Mouse (Mus musculus): ENCODE data around the gene Cyp26b1.

Cyp26b1 gene

DNA sequence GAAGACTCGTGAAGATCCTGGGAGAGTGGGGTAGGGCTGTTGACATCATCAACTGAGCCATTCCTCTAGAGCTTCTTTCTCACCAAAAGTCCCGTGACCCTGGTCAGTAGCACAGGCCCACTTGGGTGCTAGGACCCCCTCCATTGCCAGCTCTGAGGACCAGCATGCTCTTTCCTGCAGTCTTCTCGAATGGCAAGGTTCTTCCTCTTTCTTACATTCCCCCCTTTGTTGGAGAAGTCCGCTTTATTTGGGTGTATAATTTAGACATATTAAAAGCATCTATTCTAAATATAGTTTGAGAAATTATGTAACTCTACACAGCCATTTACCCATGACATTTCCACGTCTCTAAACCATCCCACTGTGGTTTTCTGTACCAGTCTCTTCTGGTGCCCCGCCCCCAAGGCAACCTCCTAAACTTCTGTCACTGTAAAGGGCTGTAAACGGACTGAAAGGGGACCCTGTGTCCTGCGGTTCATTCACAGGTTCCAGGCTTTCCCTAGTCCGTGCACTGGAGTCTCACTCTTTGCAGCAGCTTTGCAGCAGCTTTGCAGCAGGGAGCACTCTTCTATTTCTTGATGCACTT lies 43.8 kb downstream of the Cyp26b1 start:
- DNase-seq (ENCODE audit: low read depth, low spot score) = no peak
- Histone ChIP-seq H3K27me3 (ENCODE audit: control insufficient read depth, insufficient read depth, low read length, poor library complexity, severe bottlenecking) (no peaks in the 10 kb centered on the region), H3K36me3 (ENCODE audit: control insufficient read depth, insufficient read depth, low read length, poor library complexity, severe bottlenecking) (no peaks in the 10 kb centered on the region)

DNA sequence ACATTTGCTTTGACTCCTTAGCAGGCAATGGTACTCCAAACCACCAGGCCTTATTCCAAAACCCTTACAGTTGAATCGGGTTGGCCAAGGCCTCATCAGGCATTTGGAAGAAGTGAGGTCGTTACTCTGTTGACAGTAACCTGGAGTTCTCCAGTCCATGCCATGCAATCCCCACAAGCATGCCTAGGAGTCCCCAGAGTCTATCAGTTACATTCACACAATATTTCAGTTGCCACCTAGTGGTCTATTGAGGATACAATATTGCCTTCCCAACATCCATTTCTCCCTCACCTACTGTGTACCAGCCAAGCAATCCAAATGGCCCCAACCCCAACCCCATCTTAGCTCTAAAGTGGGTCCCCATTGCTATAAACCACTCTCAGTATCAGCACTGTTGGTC lies 48.3 kb downstream of the Cyp26b1 start:
- DNase-seq (ENCODE audit: low read depth, low spot score) = no peak
- Histone ChIP-seq H3K36me3 (ENCODE audit: control insufficient read depth, insufficient read depth, low read length, poor library complexity, severe bottlenecking) (no peaks in the 10 kb centered on the region), H3K27me3 (ENCODE audit: control insufficient read depth, insufficient read depth, low read length, poor library complexity, severe bottlenecking) (no peaks in the 10 kb centered on the region)

DNA sequence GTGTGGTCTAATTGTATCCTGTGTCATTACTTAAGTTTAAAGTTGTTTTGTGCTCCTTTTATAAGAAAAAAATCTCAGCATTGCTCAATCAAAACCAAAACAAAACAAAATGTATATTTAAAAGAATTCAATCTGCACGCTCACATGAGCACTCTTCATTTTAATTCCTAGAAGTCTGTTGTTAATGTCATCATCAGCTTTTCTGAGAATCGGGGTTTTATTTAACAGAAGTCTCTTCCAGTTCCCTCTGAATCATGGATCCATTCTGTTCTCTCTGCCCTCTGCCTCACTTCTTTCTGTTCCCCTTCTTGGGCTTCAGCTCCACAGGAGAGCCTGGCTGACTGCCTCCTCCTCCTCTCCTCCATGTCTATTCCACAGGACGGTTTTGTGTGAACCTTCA lies 49.3 kb downstream of the Cyp26b1 start:
- H3K36me3 ChIP-seq (ENCODE audit: control insufficient read depth, insufficient read depth, low read length, poor library complexity, severe bottlenecking) = no peaks in the 10 kb centered on the region
- no peaks in the 10 kb centered on the region for H3K27me3 ChIP-seq (ENCODE audit: control insufficient read depth, insufficient read depth, low read length, poor library complexity, severe bottlenecking)
- DNase-seq (ENCODE audit: low read depth, low spot score) = no peak

DNA sequence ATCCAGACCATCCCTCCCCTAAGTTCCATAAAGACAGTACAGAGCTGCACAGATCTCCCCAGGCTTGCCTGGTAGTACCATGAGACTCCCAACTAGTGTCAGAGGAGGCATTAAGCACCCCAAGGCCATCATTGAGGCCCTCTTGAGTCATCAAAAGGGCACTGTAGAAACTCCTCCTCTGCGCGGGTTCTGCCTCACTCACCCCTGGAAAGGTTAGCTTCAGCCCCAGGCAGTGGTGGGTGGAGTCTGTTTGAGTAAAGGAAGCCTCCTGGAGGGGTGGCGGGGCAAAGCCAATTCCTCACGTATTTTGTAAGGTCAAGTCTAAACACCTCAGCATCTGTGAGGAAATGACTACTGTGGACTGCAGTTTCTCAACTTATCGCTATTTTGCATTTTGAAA lies 50.2 kb downstream of the Cyp26b1 start:
- Histone ChIP-seq H3K27me3 (ENCODE audit: control insufficient read depth, insufficient read depth, low read length, poor library complexity, severe bottlenecking) (no peaks in the 10 kb centered on the region), H3K36me3 (ENCODE audit: control insufficient read depth, insufficient read depth, low read length, poor library complexity, severe bottlenecking) (no peaks in the 10 kb centered on the region)
- DNase-seq (ENCODE audit: low read depth, low spot score) = no peak

DNA sequence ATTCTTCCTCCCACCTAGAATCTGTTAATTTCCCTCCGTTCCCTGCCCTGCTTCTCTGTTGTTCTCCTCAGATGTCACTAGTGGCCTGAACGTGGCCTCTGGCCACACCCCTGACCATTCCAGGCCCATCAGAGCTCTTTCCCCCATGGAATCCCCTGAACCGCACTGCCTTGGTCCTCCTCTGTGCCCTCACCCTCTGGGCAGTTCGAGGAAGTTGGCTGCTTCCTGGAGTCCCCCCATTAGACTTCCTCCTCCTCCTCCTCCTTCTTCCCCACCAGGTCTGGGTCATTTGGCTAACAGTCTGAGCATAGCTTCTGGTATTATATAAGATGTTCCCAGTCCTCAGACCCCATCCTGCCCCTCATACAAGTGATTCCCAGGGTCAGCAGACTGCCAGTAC lies 53.8 kb downstream of the Cyp26b1 start:
- DNase-seq (ENCODE audit: low read depth, low spot score) = no peak
- no peaks in the 10 kb centered on the region for H3K36me3 ChIP-seq (ENCODE audit: control insufficient read depth, insufficient read depth, low read length, poor library complexity, severe bottlenecking)

DNA sequence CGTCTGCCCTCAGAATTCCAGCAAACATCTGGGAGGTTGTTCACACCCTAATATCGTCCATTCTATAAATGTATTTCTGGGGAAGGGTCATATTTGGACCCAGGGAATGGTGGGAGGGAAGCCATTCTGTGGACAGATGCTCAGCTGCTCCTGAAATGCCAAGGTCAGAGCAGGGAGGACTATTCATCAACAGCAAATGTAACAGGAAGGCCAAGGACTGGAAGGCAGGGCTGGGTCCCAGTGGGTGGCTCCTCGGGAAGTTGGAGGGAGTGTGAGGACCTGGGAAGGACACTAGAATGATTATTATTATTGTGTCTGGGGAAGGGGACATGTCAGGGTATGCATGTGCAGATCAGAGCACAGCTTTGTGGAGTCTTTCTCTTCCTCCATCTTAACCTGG lies 55.0 kb downstream of the Cyp26b1 start:
- no peaks in the 10 kb centered on the region for H3K27me3 ChIP-seq (ENCODE audit: control insufficient read depth, insufficient read depth, low read length, poor library complexity, severe bottlenecking)
- no peaks in the 10 kb centered on the region for H3K36me3 ChIP-seq (ENCODE audit: control insufficient read depth, insufficient read depth, low read length, poor library complexity, severe bottlenecking)
- no peak for DNase-seq (ENCODE audit: low read depth, low spot score)

More for the DNA sequence above, 53.8 kb downstream of the Cyp26b1 start:
- no peaks in the 10 kb centered on the region for H3K27me3 ChIP-seq (ENCODE audit: control insufficient read depth, insufficient read depth, low read length, poor library complexity, severe bottlenecking)

DNA sequence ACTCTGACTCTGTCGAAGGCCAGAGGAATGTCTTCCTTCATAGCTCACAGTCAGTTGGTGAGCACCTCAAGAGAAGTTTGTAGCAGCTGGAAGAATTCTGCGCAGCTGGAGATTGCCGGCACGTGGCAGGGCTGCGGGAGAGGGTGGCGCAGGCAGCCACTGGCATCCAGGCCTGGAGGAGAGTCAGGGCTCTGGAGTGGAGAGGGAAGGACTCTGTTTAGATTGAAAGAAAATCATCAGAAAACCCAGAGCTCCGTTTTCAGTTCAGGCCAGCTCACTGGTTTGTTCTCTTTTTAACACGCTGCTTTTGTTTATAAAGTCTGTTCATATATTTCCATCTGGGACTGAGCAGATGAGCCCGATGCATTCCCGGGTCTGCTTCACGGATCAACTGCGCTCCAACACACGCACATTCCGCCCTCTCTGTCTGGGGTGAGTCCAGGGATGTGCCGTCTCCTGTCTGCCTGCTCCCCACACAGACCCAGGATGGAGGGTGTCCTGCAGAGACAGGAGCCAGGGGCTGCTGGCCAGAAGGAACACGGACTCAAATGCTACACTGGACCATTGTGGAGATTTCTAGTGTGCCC lies 56.0 kb downstream of the Cyp26b1 start:
- H3K36me3 ChIP-seq (ENCODE audit: control insufficient read depth, insufficient read depth, low read length, poor library complexity, severe bottlenecking) = no peaks in the 10 kb centered on the region
- H3K27me3 ChIP-seq (ENCODE audit: control insufficient read depth, insufficient read depth, low read length, poor library complexity, severe bottlenecking) = no peaks in the 10 kb centered on the region
- DNase-seq (ENCODE audit: low read depth, low spot score) = no peak

DNA sequence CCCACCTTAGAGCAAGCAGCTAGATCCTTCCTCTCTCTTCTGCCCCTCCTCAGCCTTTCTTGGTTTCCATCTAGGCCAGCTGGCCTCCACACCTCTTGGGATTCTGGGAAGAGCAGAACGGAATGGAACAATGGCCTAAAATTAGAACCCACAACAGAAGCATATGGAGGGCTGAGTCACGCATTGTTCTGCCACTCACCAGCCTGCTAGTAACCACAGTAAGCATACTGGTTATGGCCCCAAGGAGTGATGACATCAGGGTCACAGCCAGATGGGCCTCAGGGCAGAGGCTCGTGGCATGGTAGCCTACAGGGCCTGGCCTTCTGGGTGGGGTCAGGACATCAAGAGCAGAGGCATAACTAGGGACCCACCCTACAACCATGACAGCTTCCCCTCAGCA lies 58.8 kb downstream of the Cyp26b1 start:
- DNase-seq (ENCODE audit: low read depth, low spot score) = no peak
- Histone ChIP-seq H3K27me3 (ENCODE audit: control insufficient read depth, insufficient read depth, low read length, poor library complexity, severe bottlenecking) (no peaks in the 10 kb centered on the region), H3K36me3 (ENCODE audit: control insufficient read depth, insufficient read depth, low read length, poor library complexity, severe bottlenecking) (no peaks in the 10 kb centered on the region)

DNA sequence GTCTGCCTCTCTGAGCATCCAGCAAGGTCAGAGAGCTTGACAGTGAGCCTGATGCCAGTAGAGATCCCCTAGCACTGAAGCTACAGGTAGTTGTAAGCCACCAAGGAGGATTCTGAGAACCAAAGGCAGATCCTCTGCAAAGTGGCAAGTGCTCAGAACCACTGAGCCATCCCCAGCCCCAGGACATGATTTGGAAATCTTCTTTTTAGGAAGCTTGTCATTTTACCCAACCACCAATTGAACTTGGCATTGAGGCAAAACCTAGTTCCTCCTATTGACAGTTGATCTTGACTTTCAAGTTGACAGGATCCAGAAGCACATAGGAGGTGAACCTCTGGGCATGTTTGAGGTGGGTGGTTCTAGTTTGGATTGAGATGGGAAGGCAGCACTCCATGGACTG lies 63.8 kb downstream of the Cyp26b1 start:
- no peak for DNase-seq (ENCODE audit: low read depth, low spot score)

DNA sequence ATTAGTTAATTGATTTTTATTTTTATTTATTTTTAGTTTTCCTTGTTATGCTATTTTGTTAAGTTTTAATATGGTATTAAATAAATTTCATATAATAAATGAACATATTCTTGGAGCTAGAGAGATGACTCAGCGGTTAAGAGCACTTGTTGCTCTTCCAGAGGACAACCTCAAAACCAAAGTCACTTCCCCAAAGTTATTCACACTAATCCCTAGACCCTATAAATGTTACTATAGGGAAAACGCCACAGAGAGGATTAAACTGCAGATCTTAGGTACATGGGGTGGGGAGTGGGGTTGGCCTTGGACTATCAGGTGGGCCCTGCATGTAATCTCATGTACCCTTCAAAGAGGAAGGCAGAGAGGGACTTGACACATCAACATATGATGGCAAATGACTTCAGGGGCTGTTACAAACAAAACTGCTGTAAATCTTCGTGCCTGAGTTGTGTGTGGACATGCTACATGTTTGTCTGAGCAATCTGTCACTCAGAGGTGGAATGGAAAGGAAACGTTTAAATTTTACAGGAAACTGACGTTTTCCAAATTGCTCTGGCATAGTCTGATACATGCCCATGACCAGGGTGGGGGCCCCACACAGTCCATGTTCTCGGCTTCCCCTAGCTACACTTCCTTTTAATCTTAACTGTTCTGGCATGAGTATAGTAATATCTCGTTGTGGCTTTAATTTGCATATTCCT lies 68.7 kb downstream of the Cyp26b1 start:
- H3K36me3 ChIP-seq (ENCODE audit: control insufficient read depth, insufficient read depth, low read length, poor library complexity, severe bottlenecking) = no peaks in the 10 kb centered on the region
- H3K27me3 ChIP-seq (ENCODE audit: control insufficient read depth, insufficient read depth, low read length, poor library complexity, severe bottlenecking) = no peaks in the 10 kb centered on the region
- DNase-seq (ENCODE audit: low read depth, low spot score) = no peak

More for the DNA sequence above, 63.8 kb downstream of the Cyp26b1 start:
- Histone ChIP-seq H3K27me3 (ENCODE audit: control insufficient read depth, insufficient read depth, low read length, poor library complexity, severe bottlenecking) (no peaks in the 10 kb centered on the region), H3K36me3 (ENCODE audit: control insufficient read depth, insufficient read depth, low read length, poor library complexity, severe bottlenecking) (no peaks in the 10 kb centered on the region)

Data from splenic B cell, adult 2 months (primary cell).